Mouse (Mus musculus): ENCODE results near the gene Alkbh6.

- TF ChIP-seq CTCF (IDR thresholded peaks at IDR 0.05; ENCODE audit: low read depth, low read length) (no peak), POLR2A (IDR thresholded peaks at IDR 0.05; ENCODE audit: borderline replicate concordance, low read depth, low read length) (no peak)
Observed at GRCm38 (mm10) chr7:30291215-30292131, 17.0 kb upstream of the Alkbh6 start, which contains the start of gene Clip3.

Data from bone marrow macrophage, adult 2 months (primary cell).